Mouse (Mus musculus): ENCODE measurements around the gene Elane. TPM values are rescaled to one million over a fixed set of nuclear protein-coding genes. Genes with fewer than 3 reads are reported as not detected.
A peak's percentile ranks its signal among the peaks of the same experiment; 100 is the strongest.

Gene Elane
- polyA plus RNA-seq, 1 experiment from 2014 or later, result not detected

GRCm38 (mm10) chr10:79843476-79843875, 42.6 kb upstream of the Elane start:
- Histone ChIP-seq H3K9ac (ENCODE audit: low read depth, low read length) (no peak overlapping the region), H3K4me3 (replicated peaks; ENCODE audit: low read depth, low read length) (no peak overlapping the region), H3K36me3 (ENCODE audit: insufficient read depth, low read length) (no peaks in the 10 kb centered on the region), H3K27ac (no peak overlapping the region), H3K27me3 (ENCODE audit: insufficient read depth, low read length) (no peaks in the 10 kb centered on the region), H3K4me1 (replicated peaks; ENCODE audit: insufficient read depth, low read length) (peaks cover 26% of the 10 kb centered on the region), H3K4me2 (ENCODE audit: low read length) (no peak overlapping the region), H3K9me3 (replicated peaks; ENCODE audit: low read length) (no peaks in the 10 kb centered on the region)
- ATAC-seq (replicated peaks; ENCODE audit: low FRiP score, low read depth) (no peak), DNase-seq (ENCODE audit: low spot score) (no peak)
- 40% methylated on average over 6 of the region's 6 CpGs for WGBS
- TF ChIP-seq CTCF (IDR thresholded peaks at IDR 0.05; ENCODE audit: low read depth), result no peak

- no peak for TF ChIP-seq CTCF (IDR thresholded peaks at IDR 0.05; ENCODE audit: low read depth)
- Histone ChIP-seq H3K36me3 (ENCODE audit: insufficient read depth, low read length) (no peaks in the 10 kb centered on the region), H3K4me1 (replicated peaks; ENCODE audit: insufficient read depth, low read length) (peaks cover 25% of the 10 kb centered on the region), H3K4me3 (replicated peaks; ENCODE audit: low read depth, low read length) (no peak overlapping the region), H3K9ac (ENCODE audit: low read depth, low read length) (no peak overlapping the region), H3K4me2 (ENCODE audit: low read length) (no peak overlapping the region), H3K27ac (0 out of 2 replicates have a peak overlapping the region, but pooled peaks have one; percentile 19), H3K27me3 (ENCODE audit: insufficient read depth, low read length) (no peaks in the 10 kb centered on the region), H3K9me3 (replicated peaks; ENCODE audit: low read length) (no peaks in the 10 kb centered on the region)
- no peak; the same call in 1 of the 2 replicates for ATAC-seq (replicated peaks; ENCODE audit: low FRiP score, low read depth)
- WGBS, result 32% methylated on average over 5 of the region's 5 CpGs
- peak; percentile 75 for DNase-seq (ENCODE audit: low spot score)
These were observed 39.5 kb upstream of the Elane start for GRCm38 (mm10) chr10:79846553-79846952.

GRCm38 (mm10) chr10:79849941-79850628, 36.0 kb upstream of the Elane start:
- Histone ChIP-seq H3K27ac (no peak overlapping the region), H3K4me3 (replicated peaks; ENCODE audit: low read depth, low read length) (no peak overlapping the region), H3K27me3 (ENCODE audit: insufficient read depth, low read length) (no peaks in the 10 kb centered on the region), H3K4me1 (replicated peaks; ENCODE audit: insufficient read depth, low read length) (peaks cover 20% of the 10 kb centered on the region), H3K9ac (ENCODE audit: low read depth, low read length) (no peak overlapping the region), H3K4me2 (ENCODE audit: low read length) (no peak overlapping the region), H3K36me3 (ENCODE audit: insufficient read depth, low read length) (no peaks in the 10 kb centered on the region), H3K9me3 (replicated peaks; ENCODE audit: low read length) (no peaks in the 10 kb centered on the region)
- no peak for TF ChIP-seq CTCF (IDR thresholded peaks at IDR 0.05; ENCODE audit: low read depth)
- WGBS, result 79% methylated on average over 8 of the region's 8 CpGs
- DNase-seq (ENCODE audit: low spot score) (no peak), ATAC-seq (replicated peaks; ENCODE audit: low FRiP score, low read depth) (no peak)

GRCm38 (mm10) chr10:79851653-79852052, 34.4 kb upstream of the Elane start:
- Histone ChIP-seq H3K27me3 (ENCODE audit: insufficient read depth, low read length) (no peaks in the 10 kb centered on the region), H3K4me1 (replicated peaks; ENCODE audit: insufficient read depth, low read length) (peaks cover 20% of the 10 kb centered on the region), H3K9me3 (replicated peaks; ENCODE audit: low read length) (no peaks in the 10 kb centered on the region), H3K4me2 (ENCODE audit: low read length) (peak overlapping the region; percentile 11; the same call in 1 of the 2 replicates), H3K9ac (ENCODE audit: low read depth, low read length) (peak overlapping the region; percentile 65; the same call in 1 of the 2 replicates), H3K36me3 (ENCODE audit: insufficient read depth, low read length) (no peaks in the 10 kb centered on the region), H3K27ac (peak overlapping the region; percentile 99), H3K4me3 (replicated peaks; ENCODE audit: low read depth, low read length) (no peak overlapping the region)
- ATAC-seq (replicated peaks; ENCODE audit: low FRiP score, low read depth) (no peak), DNase-seq (ENCODE audit: low spot score) (no peak)
- no peak for TF ChIP-seq CTCF (IDR thresholded peaks at IDR 0.05; ENCODE audit: low read depth)
- WGBS, result 51% methylated on average over 3 of the region's 3 CpGs

GRCm38 (mm10) chr10:79852107-79852789, 33.8 kb upstream of the Elane start:
- Histone ChIP-seq H3K36me3 (ENCODE audit: insufficient read depth, low read length) (no peaks in the 10 kb centered on the region), H3K4me2 (ENCODE audit: low read length) (peak overlapping the region; percentile 68), H3K9ac (ENCODE audit: low read depth, low read length) (peak overlapping the region; percentile 65; the same call in 1 of the 2 replicates), H3K27ac (peak overlapping the region; percentile 99), H3K4me3 (replicated peaks; ENCODE audit: low read depth, low read length) (no peak overlapping the region), H3K9me3 (replicated peaks; ENCODE audit: low read length) (no peaks in the 10 kb centered on the region), H3K27me3 (ENCODE audit: insufficient read depth, low read length) (no peaks in the 10 kb centered on the region), H3K4me1 (replicated peaks; ENCODE audit: insufficient read depth, low read length) (peaks cover 23% of the 10 kb centered on the region)
- DNase-seq (ENCODE audit: low spot score) (peak; percentile 83), ATAC-seq (replicated peaks; ENCODE audit: low FRiP score, low read depth) (no peak)
- no peak for TF ChIP-seq CTCF (IDR thresholded peaks at IDR 0.05; ENCODE audit: low read depth)
- 30% methylated on average over 9 of the region's 9 CpGs for WGBS

GRCm38 (mm10) chr10:79852827-79853226, 33.2 kb upstream of the Elane start:
- Histone ChIP-seq H3K27me3 (ENCODE audit: insufficient read depth, low read length) (no peaks in the 10 kb centered on the region), H3K9ac (ENCODE audit: low read depth, low read length) (peak overlapping the region; percentile 65), H3K4me1 (replicated peaks; ENCODE audit: insufficient read depth, low read length) (peaks cover 29% of the 10 kb centered on the region), H3K27ac (peak overlapping the region; percentile 99), H3K4me3 (replicated peaks; ENCODE audit: low read depth, low read length) (peak overlapping the region; percentile 24; the same call in 1 of the 2 replicates), H3K9me3 (replicated peaks; ENCODE audit: low read length) (no peaks in the 10 kb centered on the region), H3K4me2 (ENCODE audit: low read length) (peak overlapping the region; percentile 68), H3K36me3 (ENCODE audit: insufficient read depth, low read length) (no peaks in the 10 kb centered on the region)
- no peak for ATAC-seq (replicated peaks; ENCODE audit: low FRiP score, low read depth)
- WGBS, result 12% methylated on average over 8 of the region's 8 CpGs
- no peak for TF ChIP-seq CTCF (IDR thresholded peaks at IDR 0.05; ENCODE audit: low read depth)
- no peak for DNase-seq (ENCODE audit: low spot score)

All from kidney, postnatal 0 days (tissue).